Mouse (Mus musculus) kidney, embryonic 15.5 days (tissue): ENCODE measurements at regions not wholly inside any gene's neighbourhood (a gene's known extent, or its start where the extent isn't known, plus 50 kb on each side); places are given as distances from the start of the nearest gene placed in this dataset.

ENCODE experiments used
- ATAC-seq: fragments of 200-750 bp; cut with Nextera tagmentation; replicated peaks from 2 replicates; pipeline ENCODE4 v1.8.0; 2017; ENCODE audit warnings: moderate TSS enrichment; ENCODE audit not compliant: low FRiP score
- H3K27ac ChIP-seq: fragments of 300-500 bp; sonication (generic); 2 replicates; pipeline ENCODE4 v1.5.1; 2015; ENCODE audit warnings: mild to moderate bottlenecking, inconsistent platforms
- H3K27me3 ChIP-seq: fragments of 300-500 bp; sonication (generic); 2 replicates; pipeline ENCODE4 v1.6.1; 2015; ENCODE audit warnings: inconsistent platforms
- H3K36me3 ChIP-seq: fragments of 300-500 bp; sonication (generic); 2 replicates; pipeline ENCODE4 v1.6.1; 2015; ENCODE audit warnings: inconsistent platforms
- H3K4me1 ChIP-seq: fragments of 300-500 bp; sonication (generic); 2 replicates; pipeline ENCODE4 v1.6.1; 2015; ENCODE audit warnings: inconsistent platforms
- H3K4me2 ChIP-seq: fragments of 300-500 bp; sonication (generic); 2 replicates; pipeline ENCODE4 v1.6.1; 2015; ENCODE audit warnings: moderate library complexity, mild to moderate bottlenecking, inconsistent platforms
- H3K4me3 ChIP-seq: fragments of 300-500 bp; sonication (generic); replicated peaks from 2 replicates; pipeline ENCODE4 v1.5.1; 2015; ENCODE audit warnings: mild to moderate bottlenecking, inconsistent platforms
- H3K9ac ChIP-seq: fragments of 300-500 bp; sonication (generic); 2 replicates; pipeline ENCODE4 v1.6.1; 2015; ENCODE audit warnings: mild to moderate bottlenecking, inconsistent platforms
- H3K9me3 ChIP-seq: fragments of 300-500 bp; sonication (generic); replicated peaks from 2 replicates; pipeline ENCODE4 v1.6.1; 2016; ENCODE audit warnings: inconsistent platforms
- WGBS: fragments of 180-500 bp; shearing (Covaris S2); methylation state at CpG from one replicate; pipeline ENCODE4 v1.1.7; 2015; ENCODE audit warnings: mixed read lengths; 5-methylcytosine and 5-hydroxymethylcytosine counted together

DNA sequence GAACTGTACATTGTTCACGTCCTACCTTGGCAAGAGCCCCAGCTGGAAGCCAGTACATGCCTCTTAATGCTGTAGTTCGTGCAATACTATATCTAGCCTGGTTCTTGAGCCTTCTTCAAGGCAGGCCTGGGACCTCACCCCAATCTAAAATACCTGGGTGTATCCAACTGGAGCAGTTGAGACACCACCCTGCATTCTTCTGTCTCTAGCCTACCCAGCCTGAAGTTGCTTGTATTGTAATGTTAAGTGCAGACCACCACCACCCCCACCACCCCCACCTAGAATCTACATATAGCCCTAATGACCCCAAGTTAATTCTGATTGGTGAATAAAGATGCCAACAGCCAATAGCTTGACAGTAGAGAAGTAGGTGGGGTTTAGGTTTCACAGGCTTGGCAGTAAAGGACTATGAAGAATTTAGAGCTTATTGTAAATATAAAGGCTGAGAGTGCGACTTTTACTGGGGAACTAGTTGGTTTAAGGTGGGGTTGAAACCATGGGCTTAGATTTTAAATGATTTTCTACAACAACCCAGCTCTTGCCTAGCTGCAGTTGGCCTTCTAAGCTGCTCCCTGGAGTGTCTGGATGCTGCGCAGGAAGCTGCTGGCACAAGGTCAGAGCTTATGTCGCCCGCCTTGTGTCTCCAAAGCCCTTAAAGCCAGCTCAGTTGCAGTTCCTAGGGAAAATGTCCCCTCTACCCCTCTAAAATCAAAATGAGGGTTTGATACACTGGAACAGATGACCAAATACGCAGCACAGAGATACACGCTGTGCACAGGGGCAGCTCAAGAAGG lies 109.2 kb downstream of the Tmem17 start:
- no peak overlapping the region; the same call in 1 of the 2 replicates for H3K27ac ChIP-seq
- peaks cover 11% of the 10 kb centered on the region; the same call in 1 of the 2 replicates for H3K4me1 ChIP-seq
- no peak overlapping the region for H3K4me3 ChIP-seq
- no peak overlapping the region for H3K4me2 ChIP-seq
- H3K36me3 ChIP-seq = no peaks in the 10 kb centered on the region
- no peak for ATAC-seq
- 83% methylated on average over 8 of the region's 8 CpGs for WGBS
- H3K9ac ChIP-seq = no peak overlapping the region
- H3K9me3 ChIP-seq = no peaks in the 10 kb centered on the region
- H3K27me3 ChIP-seq = no peaks in the 10 kb centered on the region

DNA sequence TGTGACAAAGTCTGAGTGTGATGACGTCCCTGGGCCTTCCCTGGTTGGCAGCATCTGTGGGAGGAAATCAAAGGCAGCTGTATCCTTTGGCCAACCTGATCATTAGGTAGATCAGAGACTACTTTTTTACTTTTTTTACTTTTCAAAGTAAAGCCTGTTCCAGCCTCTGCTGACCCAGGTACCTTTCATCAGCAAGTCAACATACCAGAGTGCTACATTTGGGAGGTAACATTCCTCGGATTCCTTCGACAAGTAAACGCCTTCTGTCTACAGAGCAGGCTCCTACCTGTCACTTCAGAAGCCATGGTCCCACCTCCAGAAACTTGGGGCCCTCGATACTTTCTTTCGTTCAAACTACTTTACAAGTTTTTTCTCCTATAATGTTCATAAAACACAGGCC lies 110.0 kb downstream of the Tmem17 start:
- peaks cover 11% of the 10 kb centered on the region; the same call in 1 of the 2 replicates for H3K4me1 ChIP-seq
- H3K27me3 ChIP-seq = no peaks in the 10 kb centered on the region
- H3K36me3 ChIP-seq = no peaks in the 10 kb centered on the region
- WGBS = 46% methylated on average over 6 of the region's 6 CpGs
- no peaks in the 10 kb centered on the region for H3K9me3 ChIP-seq
- H3K4me3 ChIP-seq = no peak overlapping the region
- H3K4me2 ChIP-seq = no peak overlapping the region
- no peak overlapping the region for H3K9ac ChIP-seq
- no peak for ATAC-seq
- H3K27ac ChIP-seq = no peak overlapping the region

DNA sequence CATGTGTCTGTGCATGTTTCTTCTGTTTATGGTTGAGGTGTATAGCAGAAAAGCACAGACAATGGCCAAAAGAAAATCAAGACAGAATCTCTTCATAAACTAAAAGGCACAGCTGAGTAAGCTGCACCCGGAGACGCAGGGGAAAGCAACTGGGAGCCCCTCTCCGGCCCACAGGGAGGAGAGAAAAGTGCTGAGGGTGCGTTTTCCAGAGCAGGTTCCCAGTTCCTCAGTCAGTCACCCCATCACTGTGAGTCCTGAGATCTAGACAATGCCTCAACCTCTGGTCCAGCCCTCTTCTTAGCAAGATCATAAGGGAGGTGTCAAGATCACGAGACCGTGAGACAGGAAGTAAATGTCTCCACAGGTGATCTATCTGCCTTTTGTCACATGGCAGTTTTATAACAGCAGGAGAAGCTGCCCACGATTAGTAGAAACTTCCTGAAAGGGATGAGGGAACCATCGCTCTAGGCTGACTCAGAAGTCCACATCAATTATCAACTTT lies 110.7 kb downstream of the Tmem17 start:
- no peaks in the 10 kb centered on the region for H3K9me3 ChIP-seq
- no peak overlapping the region for H3K27ac ChIP-seq
- H3K4me3 ChIP-seq = no peak overlapping the region
- H3K4me2 ChIP-seq = no peak overlapping the region
- no peak for ATAC-seq
- H3K4me1 ChIP-seq = peaks cover 7% of the 10 kb centered on the region; the same call in 1 of the 2 replicates
- H3K9ac ChIP-seq = no peak overlapping the region
- H3K36me3 ChIP-seq = no peaks in the 10 kb centered on the region
- H3K27me3 ChIP-seq = no peaks in the 10 kb centered on the region
- WGBS = 43% methylated on average over 8 of the region's 8 CpGs

DNA sequence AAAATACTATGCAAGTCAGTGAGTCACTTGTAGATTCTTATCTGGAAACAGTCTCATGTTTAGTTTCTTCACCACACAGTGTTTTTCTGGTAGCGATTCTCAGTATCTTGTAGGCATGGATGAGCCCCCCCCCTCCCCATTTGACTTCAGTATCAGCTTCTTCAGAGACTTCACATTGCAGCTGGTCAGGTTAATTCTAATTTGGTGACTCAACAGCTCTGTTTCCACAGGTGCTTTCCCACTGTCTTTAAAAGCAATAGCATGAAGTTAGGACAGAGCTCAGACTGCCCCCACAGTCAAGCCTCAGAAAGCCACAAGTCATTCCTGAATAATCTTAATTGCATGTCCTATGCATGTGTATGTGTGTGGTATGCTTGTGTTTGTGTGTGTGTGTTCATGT lies 114.5 kb downstream of the Tmem17 start:
- peaks cover 28% of the 10 kb centered on the region for H3K4me1 ChIP-seq
- no peak overlapping the region for H3K4me3 ChIP-seq
- no peak overlapping the region for H3K27ac ChIP-seq
- no peak overlapping the region for H3K9ac ChIP-seq
- H3K36me3 ChIP-seq = no peaks in the 10 kb centered on the region
- ATAC-seq = no peak
- H3K9me3 ChIP-seq = no peaks in the 10 kb centered on the region
- WGBS = 96% methylated on average over 1 of the region's 1 CpGs
- no peak overlapping the region for H3K4me2 ChIP-seq
- H3K27me3 ChIP-seq = no peaks in the 10 kb centered on the region

DNA sequence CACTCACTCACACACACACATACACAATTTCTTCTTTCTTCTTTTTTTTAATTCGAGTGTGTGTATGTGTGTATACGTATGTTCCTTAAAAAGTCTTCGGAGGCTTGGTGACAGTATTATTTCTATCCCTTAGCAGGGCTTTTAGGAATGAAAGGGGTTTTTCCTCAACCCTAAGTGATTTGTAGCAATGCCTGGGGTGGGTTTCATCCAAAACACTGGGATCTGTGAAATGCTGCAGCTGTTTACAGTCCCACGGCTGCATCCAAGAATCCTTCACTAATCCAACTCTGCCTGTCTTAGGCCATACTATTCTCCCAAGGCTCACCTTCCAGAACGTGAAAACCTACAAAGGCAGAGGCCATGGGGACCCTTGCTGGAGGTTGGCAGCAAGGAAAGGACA lies 116.6 kb downstream of the Tmem17 start:
- Histone ChIP-seq H3K4me2 (no peak overlapping the region), H3K9me3 (no peaks in the 10 kb centered on the region)
- peak; percentile 19; the same call in 1 of the 2 replicates for ATAC-seq

DNA sequence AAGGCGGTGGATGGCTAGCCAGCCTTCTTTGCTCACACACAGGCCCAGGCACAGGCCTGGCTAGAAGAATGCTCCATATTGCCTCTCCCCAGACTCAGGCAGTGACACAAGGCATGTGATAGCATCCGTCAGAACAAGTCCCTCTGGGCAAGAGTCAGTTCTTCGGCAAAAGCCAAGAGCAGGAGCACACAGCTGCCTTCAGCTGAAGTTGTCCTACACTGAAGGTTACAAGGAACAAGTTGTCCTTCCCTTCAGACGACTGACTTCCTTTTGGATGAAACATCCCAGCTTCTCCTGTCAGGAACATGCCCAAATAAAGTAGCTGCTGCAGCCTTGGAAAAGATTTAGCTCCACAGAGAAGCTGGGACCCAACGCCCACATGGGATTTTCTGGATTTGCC lies 117.1 kb downstream of the Tmem17 start:
- H3K4me3 ChIP-seq = no peak overlapping the region
- 70% methylated on average over 5 of the region's 5 CpGs for WGBS
- H3K4me2 ChIP-seq = peak overlapping the region; percentile 52
- H3K9me3 ChIP-seq = no peaks in the 10 kb centered on the region
- H3K4me1 ChIP-seq = peaks cover 39% of the 10 kb centered on the region
- peak overlapping the region; percentile 77 for H3K27ac ChIP-seq
- no peaks in the 10 kb centered on the region for H3K36me3 ChIP-seq
- H3K27me3 ChIP-seq = no peaks in the 10 kb centered on the region
- H3K9ac ChIP-seq = no peak overlapping the region
- ATAC-seq = peak; percentile 23; the same call in 1 of the 2 replicates

More for the DNA sequence above, 116.6 kb downstream of the Tmem17 start:
- H3K9ac ChIP-seq = no peak overlapping the region
- no peaks in the 10 kb centered on the region for H3K27me3 ChIP-seq
- WGBS = 69% methylated on average over 5 of the region's 5 CpGs
- H3K27ac ChIP-seq = peak overlapping the region; percentile 77
- peaks cover 37% of the 10 kb centered on the region for H3K4me1 ChIP-seq
- no peak overlapping the region for H3K4me3 ChIP-seq
- no peaks in the 10 kb centered on the region for H3K36me3 ChIP-seq

DNA sequence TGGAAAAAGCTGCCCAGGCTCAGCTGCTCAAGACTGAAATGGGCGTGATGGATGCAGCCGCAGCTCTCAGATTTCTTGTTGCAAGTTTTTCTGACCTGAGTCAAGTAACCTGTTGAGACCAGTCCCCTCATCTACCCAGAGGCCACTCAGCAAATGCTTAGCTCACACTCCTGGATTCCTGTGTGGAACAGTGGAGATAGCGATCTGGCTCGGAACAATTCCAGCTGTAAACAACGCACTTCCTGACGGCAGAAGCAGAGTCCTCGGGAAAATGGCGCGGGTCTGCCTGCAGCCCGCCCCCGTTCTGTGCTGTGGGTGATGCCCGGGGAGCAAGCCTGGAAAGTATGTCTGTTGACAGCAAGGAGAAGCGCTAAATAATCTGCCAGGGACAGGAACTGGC lies 117.7 kb downstream of the Tmem17 start:
- H3K4me3 ChIP-seq = peak overlapping the region; percentile 33
- H3K36me3 ChIP-seq = no peaks in the 10 kb centered on the region
- H3K9me3 ChIP-seq = no peaks in the 10 kb centered on the region
- ATAC-seq = peak; percentile 42
- peaks cover 40% of the 10 kb centered on the region for H3K4me1 ChIP-seq
- H3K9ac ChIP-seq = peak overlapping the region; percentile 29; the same call in 1 of the 2 replicates
- WGBS = 9% methylated on average over 13 of the region's 13 CpGs
- H3K27ac ChIP-seq = peak overlapping the region; percentile 77
- H3K27me3 ChIP-seq = no peaks in the 10 kb centered on the region
- peak overlapping the region; percentile 52 for H3K4me2 ChIP-seq

DNA sequence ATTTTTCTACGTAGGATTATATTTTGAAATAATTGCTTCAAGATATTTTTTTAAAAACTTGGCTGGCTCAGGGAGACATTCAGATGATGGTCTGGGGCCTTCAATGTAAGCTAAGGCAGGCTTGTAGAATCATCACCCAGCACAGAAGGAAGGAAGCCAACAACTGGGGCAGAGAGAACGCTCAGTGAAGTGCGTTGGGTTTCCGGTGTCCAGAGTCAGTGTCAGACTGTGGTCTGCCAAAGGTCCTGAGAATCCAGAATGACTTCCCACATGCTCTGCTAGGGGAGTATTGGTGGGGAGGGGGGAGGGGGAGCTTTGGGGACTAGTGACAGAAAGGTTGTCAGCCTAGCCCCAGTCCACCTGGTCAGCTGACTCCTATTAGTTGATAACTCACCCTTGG lies 118.1 kb downstream of the Tmem17 start:
- Histone ChIP-seq H3K27ac (peak overlapping the region; percentile 77), H3K27me3 (no peaks in the 10 kb centered on the region), H3K4me3 (peak overlapping the region; percentile 33), H3K4me2 (peak overlapping the region; percentile 52), H3K9ac (no peak overlapping the region), H3K9me3 (no peaks in the 10 kb centered on the region), H3K4me1 (peaks cover 41% of the 10 kb centered on the region), H3K36me3 (no peaks in the 10 kb centered on the region)
- 38% methylated on average over 4 of the region's 4 CpGs for WGBS
- ATAC-seq = peak; percentile 31; the same call in 1 of the 2 replicates

DNA sequence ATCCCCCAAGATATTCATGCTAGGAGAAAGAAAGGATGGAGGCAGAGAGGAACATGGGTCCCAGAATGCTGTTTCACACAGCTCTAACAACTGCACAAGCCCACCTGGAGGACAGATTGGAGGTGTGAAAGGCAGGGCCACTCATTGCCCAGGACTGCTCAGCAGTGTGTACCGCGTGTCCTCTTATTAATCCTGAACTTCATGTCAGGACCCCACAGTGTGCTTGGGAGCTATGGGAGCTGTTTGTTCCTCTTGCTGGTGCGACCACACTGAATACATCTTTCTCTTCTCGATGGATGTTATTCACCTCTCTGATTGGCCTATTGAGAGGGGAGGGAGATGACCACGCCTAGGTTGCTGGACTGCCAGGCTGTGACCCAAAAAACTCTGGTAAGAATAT lies 119.1 kb downstream of the Tmem17 start:
- no peaks in the 10 kb centered on the region for H3K27me3 ChIP-seq
- H3K36me3 ChIP-seq = no peaks in the 10 kb centered on the region
- H3K4me2 ChIP-seq = no peak overlapping the region
- H3K4me1 ChIP-seq = peaks cover 48% of the 10 kb centered on the region
- WGBS = 82% methylated on average over 5 of the region's 5 CpGs
- no peak overlapping the region for H3K9ac ChIP-seq
- ATAC-seq = no peak
- H3K4me3 ChIP-seq = no peak overlapping the region
- no peaks in the 10 kb centered on the region for H3K9me3 ChIP-seq
- no peak overlapping the region for H3K27ac ChIP-seq

DNA sequence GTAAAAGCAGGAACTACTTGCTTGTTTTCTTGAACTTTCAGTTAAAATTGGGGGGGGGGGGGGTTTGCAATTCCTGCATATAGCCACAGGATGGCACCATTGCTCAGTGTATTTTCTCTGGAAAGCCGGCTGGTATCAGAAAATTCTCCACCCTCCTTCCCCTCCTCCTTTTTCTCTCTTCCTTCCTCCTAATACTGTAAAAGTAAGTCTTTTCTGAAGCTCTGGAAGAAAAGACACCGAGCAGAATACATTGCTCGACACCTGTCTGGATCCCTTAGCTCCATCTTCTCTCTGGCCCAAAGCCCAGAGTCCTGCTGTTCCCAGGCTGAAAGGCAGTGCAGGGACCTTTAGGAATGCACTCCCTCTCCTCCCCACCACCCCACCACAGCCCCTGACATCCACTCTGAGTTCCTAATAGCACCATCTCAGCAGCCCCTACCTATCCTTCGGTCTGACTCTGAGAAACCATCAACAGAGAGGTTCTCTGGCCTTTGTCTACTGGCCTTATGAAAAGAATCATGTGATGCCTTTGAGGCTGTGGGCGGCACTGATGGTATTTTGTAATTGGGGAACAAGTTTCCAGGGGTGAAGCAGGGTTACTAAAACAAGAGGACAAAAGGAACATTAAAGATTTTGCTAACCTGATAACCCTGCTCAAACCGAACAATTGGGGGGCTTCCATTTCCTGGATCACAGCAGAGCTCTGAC lies 119.9 kb downstream of the Tmem17 start:
- Histone ChIP-seq H3K36me3 (no peaks in the 10 kb centered on the region), H3K27me3 (no peaks in the 10 kb centered on the region), H3K4me2 (peak overlapping the region; percentile 23; the same call in 1 of the 2 replicates), H3K27ac (peak overlapping the region; percentile 39; the same call in 1 of the 2 replicates), H3K9ac (no peak overlapping the region), H3K4me3 (no peak overlapping the region), H3K4me1 (peaks cover 56% of the 10 kb centered on the region), H3K9me3 (no peaks in the 10 kb centered on the region)
- ATAC-seq = no peak
- 21% methylated on average over 6 of the region's 6 CpGs for WGBS

DNA sequence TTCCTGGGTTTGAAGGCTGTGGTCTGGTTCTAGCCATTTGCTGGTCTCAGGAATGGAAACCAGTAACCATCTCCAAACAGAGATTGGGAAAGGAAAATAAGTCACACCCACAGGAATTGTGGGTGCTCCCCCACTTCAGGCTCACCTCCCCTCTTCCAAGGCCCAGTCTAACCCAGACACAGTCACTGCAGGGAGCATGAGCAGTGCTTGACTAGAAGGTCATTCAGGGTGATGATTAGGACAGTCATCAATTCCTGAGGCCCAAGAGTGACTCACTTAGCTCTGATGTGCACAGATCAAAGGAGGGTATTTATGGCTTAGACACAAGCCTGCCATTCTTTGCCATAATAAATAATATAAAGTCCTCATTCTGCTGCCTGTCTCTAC lies 120.4 kb downstream of the Tmem17 start:
- Histone ChIP-seq H3K27me3 (no peaks in the 10 kb centered on the region), H3K27ac (0 out of 2 replicates have a peak overlapping the region, but pooled peaks have one; percentile 39), H3K4me2 (no peak overlapping the region), H3K4me3 (no peak overlapping the region), H3K9ac (no peak overlapping the region), H3K36me3 (no peaks in the 10 kb centered on the region), H3K9me3 (no peaks in the 10 kb centered on the region), H3K4me1 (peaks cover 61% of the 10 kb centered on the region)
- ATAC-seq = no peak

DNA sequence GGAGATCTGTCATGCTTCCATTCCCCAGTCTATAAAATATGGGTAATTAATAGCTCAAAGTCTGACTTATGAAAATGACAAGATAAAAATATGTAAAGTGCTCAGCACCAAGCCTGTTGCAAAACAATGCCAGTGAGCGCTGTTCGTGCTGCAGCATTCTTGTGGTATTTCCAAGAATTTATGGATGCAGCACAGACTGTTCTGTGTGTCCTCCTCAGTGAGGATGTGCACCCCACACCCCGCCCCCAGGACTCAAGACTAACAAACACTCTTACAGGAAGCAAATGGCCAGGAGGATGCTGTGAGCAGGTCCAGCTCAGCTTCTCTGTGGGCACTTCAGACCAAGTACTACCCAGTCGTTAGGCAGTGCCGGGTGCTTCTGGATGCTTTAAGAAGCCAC lies 121.1 kb downstream of the Tmem17 start:
- no peak overlapping the region for H3K9ac ChIP-seq
- H3K36me3 ChIP-seq = no peaks in the 10 kb centered on the region
- H3K4me1 ChIP-seq = peaks cover 68% of the 10 kb centered on the region
- H3K9me3 ChIP-seq = no peaks in the 10 kb centered on the region
- H3K4me3 ChIP-seq = no peak overlapping the region
- no peak overlapping the region for H3K4me2 ChIP-seq
- no peaks in the 10 kb centered on the region for H3K27me3 ChIP-seq
- 67% methylated on average over 5 of the region's 5 CpGs for whole genome bisulfite sequencing
- no peak overlapping the region for H3K27ac ChIP-seq
- ATAC-seq = no peak
